Mouse (Mus musculus): Measurements from ENCODE around the gene Nup214.

Nup214 gene

GRCm38 (mm10) chr2:32070747-32071146, 96.5 kb downstream of the Nup214 start:
- in situ Hi-C loops (cut with MboI, MseI): no loop called here

GRCm38 (mm10) chr2:32074404-32074803, 100.2 kb downstream of the Nup214 start:
- in situ Hi-C loops (cut with MboI, MseI): no loop called here

GRCm38 (mm10) chr2:32075368-32075767, 101.1 kb downstream of the Nup214 start:
- in situ Hi-C loops (cut with MboI, MseI): no loop called here

GRCm38 (mm10) chr2:32077744-32078143, 103.5 kb downstream of the Nup214 start:
- in situ Hi-C loops (cut with MboI, MseI): no loop called here

GRCm38 (mm10) chr2:32078522-32078921, 104.3 kb downstream of the Nup214 start:
- in situ Hi-C loops (cut with MboI, MseI): no loop called here

- in situ Hi-C loops (cut with MboI, MseI): no loop called here
Observed at GRCm38 (mm10) chr2:32079191-32079725, 105.0 kb downstream of the Nup214 start.

- in situ Hi-C loops (cut with MboI, MseI): no loop called here
Observed at GRCm38 (mm10) chr2:32080681-32081080, 106.4 kb downstream of the Nup214 start.

- in situ Hi-C loops (cut with MboI, MseI): no loop called here
Observed at GRCm38 (mm10) chr2:32081296-32081929, 107.2 kb downstream of the Nup214 start.

- in situ Hi-C loops (cut with MboI, MseI): no loop called here
Observed at GRCm38 (mm10) chr2:32082229-32082628, 108.0 kb downstream of the Nup214 start.

- in situ Hi-C loops (cut with MboI, MseI): no loop called here
Observed at GRCm38 (mm10) chr2:32083159-32084011, 109.1 kb downstream of the Nup214 start.

GRCm38 (mm10) chr2:32084111-32084871, 110.1 kb downstream of the Nup214 start, which contains the start of gene Fam78a:
Gene Fam78a (minus strand): TSS chr2:32084857.
- in situ Hi-C loops (cut with MboI, MseI): no loop called here

GRCm38 (mm10) chr2:32084872-32085199, 110.6 kb downstream of the Nup214 start:
- in situ Hi-C loops (cut with MboI, MseI): loop anchor here (5.0 kb wide), 1 partner anchor 42 kb away; no protein-coding TSS in a partner anchor

- in situ Hi-C loops (cut with MboI, MseI): loop anchor here (5.0 kb wide), 1 partner anchor 42 kb away; no protein-coding TSS in a partner anchor
Observed at GRCm38 (mm10) chr2:32085231-32085630, 111.0 kb downstream of the Nup214 start.

GRCm38 (mm10) chr2:32087606-32088005, 113.4 kb downstream of the Nup214 start:
- in situ Hi-C loops (cut with MboI, MseI): loop anchor here (5.0 kb wide), 1 partner anchor 40 kb away; no protein-coding TSS in a partner anchor

GRCm38 (mm10) chr2:32088372-32088981, 114.2 kb downstream of the Nup214 start:
- in situ Hi-C loops (cut with MboI, MseI): loop anchor here (5.0 kb wide), 1 partner anchor 39 kb away; no protein-coding TSS in a partner anchor

GRCm38 (mm10) chr2:32089606-32090005, 115.4 kb downstream of the Nup214 start:
- in situ Hi-C loops (cut with MboI, MseI): loop anchor here (5.0 kb wide), 1 partner anchor 38 kb away; no protein-coding TSS in a partner anchor

- in situ Hi-C loops (cut with MboI, MseI): no loop called here
Observed at GRCm38 (mm10) chr2:32090145-32090544, 115.9 kb downstream of the Nup214 start.

GRCm38 (mm10) chr2:32091956-32092355, 117.7 kb downstream of the Nup214 start:
- in situ Hi-C loops (cut with MboI, MseI): no loop called here

GRCm38 (mm10) chr2:32094001-32094707, 119.9 kb downstream of the Nup214 start:
- in situ Hi-C loops (cut with MboI, MseI): no loop called here

- in situ Hi-C loops (cut with MboI, MseI): no loop called here
Observed at GRCm38 (mm10) chr2:32095351-32096121, 121.3 kb downstream of the Nup214 start, which contains the start of gene Plpp7. Gene Plpp7 (plus strand): TSS chr2:32095528.

All from T-helper 1 cell (primary cell).